Mouse (Mus musculus) urinary bladder, postnatal 10 days (tissue): ENCODE data around the gene Usp51.
"Not testable (repeated sequence)": the region's sequence is repeated elsewhere in the genome, so short reads cannot be mapped to it uniquely, and the experiment has no call there.

Source experiments
- DNase-seq: peaks from one replicate; pipeline ENCODE4 v3.0.0; 2022; ENCODE audit warnings: low spot score

The Usp51 gene

DNA sequence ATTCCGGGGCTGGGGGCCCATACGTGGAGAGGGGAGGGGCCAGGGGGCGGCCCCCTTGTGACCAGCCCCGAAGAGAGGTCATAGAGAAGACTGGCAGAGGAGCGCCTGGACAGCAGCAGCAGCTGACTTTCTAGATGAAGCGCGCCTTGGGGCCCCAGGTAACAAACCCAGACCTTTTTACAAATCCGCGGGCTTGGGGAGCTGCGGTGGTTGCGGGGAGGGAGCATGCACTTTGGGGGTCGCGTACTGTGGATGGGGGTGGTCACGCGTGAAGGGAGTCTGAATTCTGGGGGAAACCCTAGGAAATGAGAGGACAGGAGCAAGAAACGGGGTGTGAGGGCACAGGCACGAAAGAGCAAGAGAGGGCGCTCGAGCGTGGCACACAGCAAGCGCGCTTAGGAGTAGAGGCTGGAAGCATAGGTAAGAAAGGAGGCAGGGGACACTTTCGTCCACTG is at the start of gene Usp51:
Gene Usp51, plus strand, starts transcription at position 83 of the 455 bp plus-strand sequence.
- no peak for DNase-seq

DNA sequence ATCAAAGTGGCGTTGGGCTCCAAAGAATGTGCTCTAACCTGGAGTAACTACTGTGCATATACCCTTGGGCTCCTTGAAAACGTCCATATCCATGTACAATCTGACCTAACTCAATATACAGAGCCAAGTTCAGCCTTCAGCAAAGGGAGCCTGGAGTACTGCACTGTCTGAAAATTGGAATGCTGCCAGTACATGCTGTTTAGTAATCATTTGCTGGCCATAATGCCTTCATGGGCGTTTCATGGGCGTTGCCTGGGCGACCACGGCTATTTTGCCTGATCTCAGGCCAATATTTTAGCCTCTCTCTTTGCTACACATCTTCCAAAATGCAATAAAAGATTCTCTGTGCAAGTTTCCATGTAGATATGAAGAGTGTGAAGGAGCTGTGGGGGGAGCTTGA is 36.7 kb upstream of the Usp51 start:
- DNase-seq, result no peak

DNA sequence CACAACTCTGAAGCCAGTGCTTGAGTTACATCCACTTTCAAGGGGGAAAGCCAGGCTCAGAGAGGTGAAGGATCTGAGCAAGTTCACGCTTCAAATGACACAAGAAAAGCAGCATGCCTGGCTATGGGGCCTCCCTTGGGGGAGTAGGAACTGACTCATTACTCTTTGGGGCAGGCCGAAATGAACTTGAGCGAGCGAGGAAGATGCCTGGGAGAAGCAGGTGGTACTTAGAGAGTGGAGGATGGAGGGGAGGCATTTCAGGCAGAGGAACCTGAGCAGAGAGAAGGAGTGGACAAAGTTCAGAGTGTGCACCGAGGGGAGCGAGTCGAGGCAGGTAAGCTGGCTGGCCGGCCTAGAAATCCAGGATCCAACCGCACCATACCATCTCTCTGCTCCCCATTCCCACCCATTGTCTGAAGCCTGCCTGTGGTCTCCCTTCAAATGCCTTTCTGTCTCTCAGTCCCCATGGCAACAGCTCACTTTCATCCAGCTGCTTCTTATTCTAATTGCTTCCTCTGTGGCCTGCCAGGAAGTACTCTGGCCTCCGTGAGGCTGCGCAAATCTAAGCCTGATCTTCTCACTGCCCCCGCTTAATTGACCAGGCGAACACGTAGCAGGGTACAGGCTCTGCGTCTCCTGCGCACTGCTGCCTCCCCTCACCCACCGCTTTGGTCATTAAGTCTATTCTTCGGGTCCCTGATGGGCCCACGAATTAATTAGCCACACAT is 32.6 kb upstream of the Usp51 start:
- not testable (repeated sequence) for DNase-seq

DNA sequence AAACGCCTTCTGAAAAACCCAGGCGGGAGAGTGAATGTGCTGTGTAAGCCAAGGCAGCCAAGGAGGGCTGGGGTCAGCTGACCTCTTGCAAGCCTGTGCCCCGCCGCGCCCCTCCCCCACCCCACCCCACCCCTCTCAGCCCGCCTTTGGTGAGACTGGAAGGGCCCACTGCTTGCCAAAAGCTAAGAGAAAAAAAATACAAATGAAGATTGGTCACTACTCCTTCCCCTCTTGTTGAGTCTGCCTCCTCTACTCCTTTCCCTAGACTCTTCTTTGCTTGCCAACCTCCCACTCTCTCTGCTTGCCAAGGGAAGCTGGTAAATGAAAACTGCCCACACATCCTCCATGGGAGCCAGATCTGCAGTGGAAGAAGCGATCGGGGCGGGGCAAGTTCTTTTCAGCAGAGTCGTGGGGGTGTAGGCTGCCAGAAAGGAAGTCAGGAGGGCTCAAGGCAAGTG is 32.0 kb upstream of the Usp51 start:
- no peak for DNase-seq

DNA sequence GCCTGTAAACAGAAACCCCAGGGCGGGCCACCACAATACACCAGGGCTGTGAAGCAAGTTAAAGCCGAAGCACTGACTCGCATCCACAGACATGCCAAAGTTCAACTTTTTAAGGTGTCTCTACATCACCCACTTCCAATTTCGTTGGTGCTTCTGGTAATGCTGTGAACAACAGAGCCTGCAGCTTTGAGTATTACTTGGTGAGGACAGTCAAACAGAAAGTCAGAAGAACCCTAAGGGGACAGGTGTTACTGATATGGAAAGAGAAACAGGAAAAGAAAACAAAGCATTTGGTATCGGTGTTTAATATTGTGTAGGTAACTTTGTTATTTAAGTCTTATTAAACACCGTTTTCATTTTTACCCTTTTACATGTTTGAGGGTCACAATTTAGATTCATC is 29.7 kb upstream of the Usp51 start:
- DNase-seq, result no peak

DNA sequence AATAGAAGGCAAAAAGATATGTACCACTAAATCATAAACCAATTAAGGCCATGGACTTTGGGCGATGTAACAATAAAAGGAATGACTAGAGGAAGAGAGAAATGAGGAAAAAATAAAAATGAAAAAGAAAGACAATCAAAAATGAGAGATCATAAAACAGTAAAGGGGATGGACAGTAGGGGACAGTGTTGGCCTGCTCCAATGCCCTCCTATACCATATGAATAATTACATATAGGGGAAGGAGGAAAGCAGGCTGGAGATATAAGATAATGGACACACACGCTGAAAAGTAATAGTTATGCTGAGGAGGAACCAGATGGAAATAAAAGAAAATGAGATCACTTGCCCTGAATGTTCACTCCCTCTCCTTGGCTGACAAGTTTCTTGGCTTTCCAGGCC is 21.3 kb upstream of the Usp51 start:
- DNase-seq, result no peak

DNA sequence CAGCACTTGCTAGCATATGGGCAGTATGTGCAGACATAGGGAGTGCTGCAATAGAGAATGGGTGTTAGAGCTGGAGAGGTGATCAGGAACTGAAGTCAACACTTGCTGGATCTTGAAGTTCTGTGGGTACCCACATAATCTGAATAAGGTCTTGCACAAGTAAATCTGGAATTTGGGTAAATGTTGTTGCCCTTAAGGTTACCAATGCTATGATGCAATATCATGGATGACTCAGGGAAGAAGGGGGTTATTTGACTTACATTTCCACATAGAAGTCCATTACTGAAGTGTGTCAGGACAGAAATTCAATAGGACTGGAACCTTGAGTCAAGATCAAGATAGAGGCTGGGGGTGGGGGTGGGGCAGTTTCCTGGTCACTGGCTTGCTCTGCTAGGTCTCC is 16.4 kb upstream of the Usp51 start:
- not testable (repeated sequence) for DNase-seq

DNA sequence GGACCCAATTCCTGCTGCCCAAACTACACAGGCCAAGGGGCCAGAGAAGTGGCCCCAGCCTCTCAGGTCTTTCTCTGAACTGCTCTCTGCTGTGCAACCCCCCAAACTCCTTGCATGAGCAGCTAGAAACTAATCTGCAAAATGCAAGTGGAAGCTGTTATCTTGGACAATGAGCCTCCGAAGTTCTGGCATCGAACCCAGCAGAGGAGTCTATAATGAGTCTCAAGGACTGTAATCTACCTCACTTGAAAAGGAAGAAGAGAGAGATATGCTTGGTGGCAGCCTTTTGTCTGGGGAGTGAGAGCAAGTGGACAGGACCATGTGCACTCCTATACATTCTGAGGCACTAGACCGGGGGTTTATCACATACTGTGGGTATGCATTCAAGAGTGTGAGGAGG is 10.2 kb upstream of the Usp51 start:
- not testable (repeated sequence) for DNase-seq

DNA sequence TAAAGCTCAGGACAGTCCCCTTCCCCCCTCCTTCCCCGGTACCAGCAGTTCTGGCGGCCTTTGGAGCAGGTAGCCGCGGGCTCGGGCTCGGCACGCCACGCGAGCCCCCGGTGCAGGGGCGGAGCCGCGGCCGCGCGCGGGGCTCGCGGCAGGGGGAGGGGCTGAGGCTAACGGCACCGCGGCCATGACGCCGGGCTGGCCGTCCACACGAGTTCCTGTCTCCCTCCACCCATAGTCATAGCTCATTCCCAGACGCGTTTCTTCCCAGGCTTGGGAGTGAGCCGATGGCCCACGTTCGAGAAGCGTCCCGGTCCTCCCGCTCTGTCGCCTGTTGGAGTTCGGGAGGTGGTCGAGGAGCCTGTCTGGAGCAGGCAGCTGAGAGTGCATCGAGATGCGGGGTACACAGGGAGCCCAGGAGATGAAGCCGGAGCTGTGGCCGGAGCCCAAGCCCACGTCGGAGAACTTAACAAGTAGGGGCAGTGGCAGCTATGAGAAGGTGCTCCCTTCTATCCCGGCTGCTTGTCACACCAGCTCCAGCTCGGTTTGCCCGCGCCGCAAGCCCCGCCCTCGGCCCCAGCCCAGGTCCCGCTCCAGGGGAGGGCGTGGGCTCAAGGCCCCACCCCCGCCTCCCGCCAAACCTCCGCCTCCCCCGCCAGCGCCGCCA is 884 bp downstream of the Usp51 start:
- DNase-seq, result no peak

DNA sequence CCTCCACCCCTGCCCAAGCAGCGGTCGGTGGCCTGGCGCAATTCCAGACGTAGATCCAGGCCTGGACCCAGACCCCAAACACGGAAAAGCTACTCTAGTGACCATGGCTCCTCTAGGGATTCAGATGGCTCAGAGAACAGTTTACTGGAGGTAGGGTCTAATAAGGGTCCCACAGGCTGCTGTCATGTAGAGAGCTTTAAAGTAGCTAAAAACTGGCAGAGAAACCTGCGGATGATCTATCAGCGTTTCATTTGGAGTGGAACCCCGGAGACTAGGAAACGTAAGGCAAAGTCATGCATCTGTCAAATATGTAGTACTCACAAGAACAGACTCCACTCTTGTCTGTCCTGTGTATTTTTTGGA is 1.4 kb downstream of the Usp51 start:
- no peak for DNase-seq

DNA sequence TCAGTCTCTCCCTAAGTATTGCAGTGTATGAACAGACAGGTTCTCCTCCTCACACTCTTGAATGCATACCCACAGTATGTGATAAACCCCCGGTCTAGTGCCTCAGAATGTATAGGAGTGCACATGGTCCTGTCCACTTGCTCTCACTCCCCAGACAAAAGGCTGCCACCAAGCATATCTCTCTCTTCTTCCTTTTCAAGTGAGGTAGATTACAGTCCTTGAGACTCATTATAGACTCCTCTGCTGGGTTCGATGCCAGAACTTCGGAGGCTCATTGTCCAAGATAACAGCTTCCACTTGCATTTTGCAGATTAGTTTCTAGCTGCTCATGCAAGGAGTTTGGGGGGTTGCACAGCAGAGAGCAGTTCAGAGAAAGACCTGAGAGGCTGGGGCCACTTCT is 19.0 kb downstream of the Usp51 start:
- not testable (repeated sequence) for DNase-seq

DNA sequence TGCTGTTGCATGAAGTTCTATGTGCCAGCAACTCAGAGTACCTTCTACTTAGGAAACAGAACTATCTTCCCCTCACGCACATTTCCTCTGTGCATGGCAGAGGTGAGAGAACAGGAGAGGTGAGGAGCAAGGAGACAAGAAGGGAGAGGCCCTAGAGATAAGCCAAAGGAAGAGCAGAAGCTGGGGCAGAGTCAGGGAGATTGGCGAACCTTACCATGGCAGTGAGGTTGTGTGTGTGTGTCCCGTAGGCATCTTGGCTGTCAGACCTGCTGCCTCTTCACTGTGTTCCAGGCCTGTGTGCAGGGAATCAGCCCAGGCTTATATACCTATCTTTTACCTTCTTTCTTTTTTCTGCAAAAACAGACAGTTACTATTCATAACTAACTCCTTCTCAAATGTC is 19.4 kb downstream of the Usp51 start:
- not testable (repeated sequence) for DNase-seq

DNA sequence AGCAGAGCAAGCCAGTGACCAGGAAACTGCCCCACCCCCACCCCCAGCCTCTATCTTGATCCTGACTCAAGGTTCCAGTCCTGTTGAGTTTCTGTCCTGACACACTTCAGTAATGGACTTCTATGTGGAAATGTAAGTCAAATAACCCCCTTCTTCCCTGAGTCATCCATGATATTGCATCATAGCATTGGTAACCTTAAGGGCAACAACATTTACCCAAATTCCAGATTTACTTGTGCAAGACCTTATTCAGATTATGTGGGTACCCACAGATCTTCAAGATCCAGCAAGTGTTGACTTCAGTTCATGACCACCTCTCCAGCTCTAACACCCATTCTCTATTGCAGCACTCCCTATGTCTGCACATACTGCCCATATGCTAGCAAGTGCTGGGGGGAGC is 25.3 kb downstream of the Usp51 start:
- not testable (repeated sequence) for DNase-seq

DNA sequence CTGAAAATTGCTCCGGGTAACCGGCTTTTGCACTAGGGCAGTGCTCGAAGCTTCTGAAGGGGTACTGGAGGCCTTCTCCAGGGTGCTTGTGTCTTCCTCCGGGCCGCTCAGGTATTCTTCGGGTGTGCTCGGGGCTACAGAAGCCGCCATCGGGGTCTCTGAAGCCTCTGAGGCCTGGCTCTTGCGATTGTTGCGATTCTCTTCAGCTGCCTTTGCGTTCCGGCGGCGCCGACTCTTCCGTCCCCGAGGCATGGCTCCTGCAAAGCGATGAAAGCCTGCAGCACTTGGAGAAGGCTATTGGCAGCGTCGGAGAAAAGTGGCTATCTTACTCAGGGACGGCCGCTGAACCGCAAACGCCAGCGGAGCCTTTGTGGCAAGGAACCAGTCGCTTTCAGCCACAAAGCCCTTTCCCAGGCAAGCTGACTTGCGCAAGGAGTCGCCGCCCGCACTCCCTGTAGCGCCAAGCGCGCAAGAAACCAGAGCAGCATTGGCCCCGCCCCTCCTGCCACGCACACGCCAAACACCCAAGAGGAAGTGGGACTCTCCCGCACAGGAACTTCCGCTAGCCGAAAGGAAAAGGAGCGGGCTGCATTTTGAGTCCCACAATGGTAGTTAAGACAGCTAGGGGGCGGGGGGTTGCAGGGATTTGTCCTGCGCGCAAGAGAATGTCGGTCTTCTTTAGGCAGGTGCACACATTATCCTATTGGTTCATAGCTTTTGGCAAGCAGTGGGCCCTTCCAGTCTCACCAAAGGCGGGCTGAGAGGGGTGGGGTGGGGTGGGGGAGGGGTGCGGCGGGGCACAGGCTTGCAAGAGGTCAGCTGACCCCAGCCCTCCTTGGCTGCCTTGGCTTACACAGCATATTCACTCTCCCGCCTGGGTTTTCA is 31.1 kb downstream of the Usp51 start, which contains the start of gene Mageh1:
Gene Mageh1, minus strand, starts transcription at position 489 of the 885 bp plus-strand sequence.
- DNase-seq, result peak; percentile 10

DNA sequence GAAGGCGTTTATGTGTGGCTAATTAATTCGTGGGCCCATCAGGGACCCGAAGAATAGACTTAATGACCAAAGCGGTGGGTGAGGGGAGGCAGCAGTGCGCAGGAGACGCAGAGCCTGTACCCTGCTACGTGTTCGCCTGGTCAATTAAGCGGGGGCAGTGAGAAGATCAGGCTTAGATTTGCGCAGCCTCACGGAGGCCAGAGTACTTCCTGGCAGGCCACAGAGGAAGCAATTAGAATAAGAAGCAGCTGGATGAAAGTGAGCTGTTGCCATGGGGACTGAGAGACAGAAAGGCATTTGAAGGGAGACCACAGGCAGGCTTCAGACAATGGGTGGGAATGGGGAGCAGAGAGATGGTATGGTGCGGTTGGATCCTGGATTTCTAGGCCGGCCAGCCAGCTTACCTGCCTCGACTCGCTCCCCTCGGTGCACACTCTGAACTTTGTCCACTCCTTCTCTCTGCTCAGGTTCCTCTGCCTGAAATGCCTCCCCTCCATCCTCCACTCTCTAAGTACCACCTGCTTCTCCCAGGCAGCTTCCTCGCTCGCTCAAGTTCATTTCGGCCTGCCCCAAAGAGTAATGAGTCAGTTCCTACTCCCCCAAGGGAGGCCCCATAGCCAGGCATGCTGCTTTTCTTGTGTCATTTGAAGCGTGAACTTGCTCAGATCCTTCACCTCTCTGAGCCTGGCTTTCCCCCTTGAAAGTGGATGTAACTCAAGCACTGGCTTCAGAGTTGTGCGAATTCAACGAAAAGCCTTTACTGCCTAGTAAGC is 31.9 kb downstream of the Usp51 start:
- not testable (repeated sequence) for DNase-seq
